Mouse (Mus musculus): Measurements from ENCODE around the gene Mptx2.

DNA sequence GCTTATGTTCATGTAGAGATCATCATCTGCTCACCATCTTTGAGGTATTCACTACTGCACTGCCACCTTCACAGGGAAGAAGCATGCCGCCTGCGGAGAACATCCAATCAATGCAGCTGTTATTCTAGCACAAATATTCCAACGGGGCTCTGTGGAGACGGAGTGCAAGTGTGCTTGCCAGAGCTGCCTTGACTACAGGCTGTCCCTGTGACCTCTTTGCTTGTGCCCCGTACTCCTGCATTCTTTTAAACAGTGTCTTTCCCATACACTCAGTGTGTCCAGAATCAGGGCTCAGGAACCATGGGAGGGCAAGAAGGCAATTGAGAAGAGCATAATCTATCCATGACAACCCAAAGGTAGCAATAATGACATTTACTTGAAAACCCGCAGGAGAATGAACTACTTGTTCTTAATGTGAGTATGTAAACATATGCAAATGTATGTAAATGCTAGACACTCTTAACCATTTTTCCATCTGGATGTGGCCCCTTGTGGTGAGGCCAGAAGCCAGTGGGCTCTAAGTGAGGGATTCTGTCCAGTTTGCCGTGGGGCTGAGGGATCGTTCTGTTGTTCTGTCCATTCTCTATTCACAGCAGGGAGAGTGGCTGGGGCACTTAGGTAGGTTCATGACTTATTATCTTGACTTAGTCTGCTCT, 44.1 kb upstream of the Mptx2 start:
- TF ChIP-seq CTCF (IDR thresholded peaks at IDR 0.05; ENCODE audit: low read depth) (no peak), EP300 (IDR thresholded peaks at IDR 0.05; ENCODE audit: low read depth) (no peak)
